Mouse (Mus musculus) embryonic fibroblast, embryonic 13.5 days (primary cell): ENCODE results near the gene Ptafr. TPM values are rescaled to one million over a fixed set of nuclear protein-coding genes. Genes with fewer than 3 reads are reported as not detected.
"Not testable (repeated sequence)": the region's sequence is repeated elsewhere in the genome, so short reads cannot be mapped to it uniquely, and the experiment has no call there.

Source experiments
- H3K27ac ChIP-seq: 2 replicates; pipeline ENCODE4 v1.5.1; 2012; ENCODE audit warnings: low read length, control low read depth, inconsistent platforms; ENCODE audit not compliant: insufficient read depth
- H3K4me1 ChIP-seq: 2 replicates; pipeline ENCODE4 v1.6.1; 2011; ENCODE audit warnings: low read length; ENCODE audit not compliant: control insufficient read depth, insufficient read depth
- H3K4me3 ChIP-seq: 2 replicates; pipeline ENCODE4 v1.5.1; 2011; ENCODE audit warnings: mild to moderate bottlenecking, control low read depth, low read length; ENCODE audit not compliant: insufficient read depth
- CTCF ChIP-seq: IDR thresholded peaks from 2 replicates; pipeline ENCODE4 v1.5.1; 2011; ENCODE audit warnings: mild to moderate bottlenecking, control low read depth, low read length, moderate library complexity, borderline replicate concordance; ENCODE audit not compliant: insufficient read depth
- POLR2A ChIP-seq: IDR thresholded peaks from 2 replicates; pipeline ENCODE4 v1.6.1; 2011; ENCODE audit warnings: low read depth, mild to moderate bottlenecking, control low read depth, low read length, moderate library complexity
- polyA plus RNA-seq: library from polyadenylated mRNA; stranded (reverse); fragments of >200 nt; gene quantifications from 2 replicates; pipeline ENCODE4 v1.2.4, GENCODE M21; 2011; ENCODE audit warnings: low read depth; ENCODE audit not compliant: missing spikeins, insufficient read length

The Ptafr gene
- polyA plus RNA-seq, 1 experiment, result not detected

DNA sequence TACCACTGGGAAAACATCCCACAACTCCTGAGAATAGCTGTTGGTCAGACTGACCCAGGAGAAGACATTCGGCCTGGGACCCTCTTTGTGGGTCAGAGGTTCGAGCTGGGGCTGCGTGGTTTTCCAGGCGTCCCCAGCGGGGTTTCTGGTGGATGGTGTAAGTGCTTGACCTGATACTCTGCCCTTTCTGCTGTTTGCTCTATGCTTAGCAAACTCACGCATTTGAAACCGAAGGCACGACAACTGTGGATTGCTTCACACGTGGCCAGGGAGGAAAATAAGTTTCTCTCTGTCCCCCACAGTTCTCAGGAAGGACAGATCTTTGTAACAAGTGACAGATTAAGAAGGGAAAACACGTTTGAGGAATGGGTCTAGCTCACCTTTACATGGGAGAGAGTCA, 26.8 kb downstream of the Ptafr start:
- no peak overlapping the region for H3K4me3 ChIP-seq
- no peak for TF ChIP-seq POLR2A
- no peak for TF ChIP-seq CTCF
- no peak overlapping the region for H3K27ac ChIP-seq
- peaks cover 6% of the 10 kb centered on the region for H3K4me1 ChIP-seq

DNA sequence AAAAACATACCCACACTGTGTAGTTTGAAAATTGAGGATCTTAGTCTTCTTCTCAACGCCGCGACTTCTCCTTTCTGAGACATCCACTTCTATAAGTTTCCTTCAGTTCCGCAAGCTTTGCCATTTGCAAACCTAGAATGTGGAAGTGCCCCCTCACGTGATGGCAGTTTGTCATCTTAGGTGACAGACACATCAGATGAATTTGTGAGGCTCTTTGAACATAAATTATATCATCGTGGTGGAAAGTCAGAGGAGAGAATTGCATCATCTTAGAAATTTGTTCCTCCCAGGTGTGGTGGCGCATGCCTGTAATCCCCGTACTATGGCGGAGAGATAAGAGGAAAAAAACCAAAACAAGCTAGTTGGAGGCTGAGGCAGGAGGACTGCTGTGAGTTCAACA, 29.1 kb downstream of the Ptafr start:
- no peak overlapping the region for H3K27ac ChIP-seq
- TF ChIP-seq POLR2A (no peak), CTCF (no peak)
- no peak overlapping the region for H3K4me3 ChIP-seq
- H3K4me1 ChIP-seq, result peaks cover 6% of the 10 kb centered on the region

DNA sequence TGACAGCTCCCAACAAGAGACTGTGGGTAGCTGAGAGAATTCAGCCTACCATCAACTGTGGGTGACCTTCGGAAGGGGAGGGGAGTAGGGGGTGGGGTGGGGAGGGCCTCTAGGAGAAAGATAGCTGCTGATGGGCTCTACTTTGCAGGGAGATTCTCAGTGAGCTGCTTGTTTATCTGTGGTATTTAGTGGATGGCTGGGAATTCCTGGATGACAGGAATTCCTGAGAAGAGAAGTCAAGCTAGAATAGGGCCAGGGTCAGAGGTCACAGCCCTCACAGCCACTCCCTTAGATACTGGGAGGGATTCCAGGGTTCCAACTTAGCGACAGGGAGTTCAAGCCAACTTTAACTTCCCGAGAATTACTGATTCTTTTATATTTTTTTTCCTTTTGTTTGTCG, 30.3 kb downstream of the Ptafr start:
- H3K27ac ChIP-seq, result no peak overlapping the region
- H3K4me3 ChIP-seq, result no peak overlapping the region
- TF ChIP-seq CTCF, result no peak
- peaks cover 4% of the 10 kb centered on the region for H3K4me1 ChIP-seq

DNA sequence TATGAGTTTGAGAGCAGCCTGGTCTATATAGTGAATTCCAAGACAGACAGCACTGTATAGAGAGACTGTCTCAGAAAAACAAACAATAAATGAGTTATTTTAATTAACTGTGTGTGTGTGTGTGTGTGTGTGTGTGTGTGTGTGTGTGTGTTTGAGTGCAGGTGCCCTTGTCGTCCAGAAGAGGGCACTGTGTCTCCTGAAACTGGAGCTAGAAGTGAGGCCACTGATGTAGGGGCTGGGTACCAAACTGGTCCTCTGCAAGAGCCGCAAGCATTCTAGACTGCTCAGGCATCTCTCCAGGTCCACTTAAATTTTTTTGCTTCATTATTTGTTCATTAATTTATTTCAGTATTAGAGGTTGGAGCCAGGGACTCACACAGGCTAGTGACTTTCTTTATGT, 35.0 kb downstream of the Ptafr start:
- TF ChIP-seq POLR2A (no peak), CTCF (no peak)
- Histone ChIP-seq H3K4me3 (no peak overlapping the region), H3K4me1 (peaks cover 2% of the 10 kb centered on the region), H3K27ac (no peak overlapping the region)

DNA sequence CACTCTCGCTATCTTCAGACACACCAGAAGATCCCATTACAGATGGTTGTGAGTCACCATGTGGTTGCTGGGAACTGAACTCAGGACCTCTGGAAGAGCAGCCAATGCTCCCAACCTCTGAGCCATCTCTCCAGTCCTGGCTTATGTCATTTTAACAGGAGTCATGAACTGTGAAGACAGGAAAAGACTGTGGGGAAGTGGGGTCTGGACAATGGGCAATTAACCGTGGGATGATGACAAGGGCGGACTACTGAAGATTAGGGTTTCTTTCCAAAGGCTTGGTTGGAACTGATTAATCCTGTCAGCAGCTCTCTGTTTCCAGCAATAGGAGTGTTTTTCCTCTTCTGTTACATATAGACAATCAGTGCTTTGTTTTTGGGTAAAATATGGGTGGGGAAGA, 35.9 kb downstream of the Ptafr start:
- TF ChIP-seq POLR2A (no peak), CTCF (no peak)
- no peaks in the 10 kb centered on the region for H3K4me1 ChIP-seq
- H3K27ac ChIP-seq, result no peak overlapping the region
- H3K4me3 ChIP-seq, result no peak overlapping the region

DNA sequence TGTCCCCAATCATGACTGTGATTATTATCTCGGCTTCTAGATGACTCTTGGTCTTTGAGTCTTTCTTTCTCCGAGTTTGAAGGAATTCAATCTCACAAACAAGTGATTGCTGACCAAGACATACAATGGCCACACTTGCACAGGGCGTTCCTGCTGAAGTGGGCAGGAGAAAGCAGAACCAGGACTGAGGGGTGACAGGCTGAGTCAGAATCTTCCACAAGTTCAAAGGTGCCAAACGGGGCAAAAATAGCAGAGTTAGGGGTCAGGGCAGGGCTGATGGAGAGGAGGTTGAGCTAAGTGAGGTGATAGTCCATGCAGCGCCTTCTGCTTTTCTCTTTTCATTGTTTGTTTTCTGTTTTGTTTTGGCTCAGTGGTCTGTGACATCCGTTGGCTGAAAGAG, 36.6 kb downstream of the Ptafr start:
- Histone ChIP-seq H3K4me3 (no peak overlapping the region), H3K27ac (no peak overlapping the region), H3K4me1 (no peaks in the 10 kb centered on the region)
- no peak for TF ChIP-seq POLR2A
- TF ChIP-seq CTCF, result no peak

DNA sequence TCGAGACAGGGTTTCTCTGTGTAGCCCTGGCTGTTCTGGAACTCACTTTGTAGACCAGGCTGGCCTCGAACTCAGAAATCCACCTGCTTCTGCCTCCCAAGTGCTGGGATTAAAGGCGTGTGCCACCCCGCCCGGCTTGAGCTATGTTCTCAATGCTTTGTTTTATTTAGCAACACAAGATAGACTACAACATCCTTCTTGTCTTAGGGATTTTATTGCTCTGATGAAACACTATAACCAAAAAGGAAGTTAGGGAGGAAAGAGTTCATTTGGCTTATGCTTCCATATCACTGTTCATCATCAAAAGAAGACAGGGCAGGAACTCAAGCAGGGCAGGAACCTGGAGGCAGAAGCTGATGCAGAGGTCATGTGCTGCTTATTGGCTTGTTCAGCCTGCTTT, 37.4 kb downstream of the Ptafr start:
- not testable (repeated sequence) for H3K27ac ChIP-seq, H3K4me3 ChIP-seq, H3K4me1 ChIP-seq

DNA sequence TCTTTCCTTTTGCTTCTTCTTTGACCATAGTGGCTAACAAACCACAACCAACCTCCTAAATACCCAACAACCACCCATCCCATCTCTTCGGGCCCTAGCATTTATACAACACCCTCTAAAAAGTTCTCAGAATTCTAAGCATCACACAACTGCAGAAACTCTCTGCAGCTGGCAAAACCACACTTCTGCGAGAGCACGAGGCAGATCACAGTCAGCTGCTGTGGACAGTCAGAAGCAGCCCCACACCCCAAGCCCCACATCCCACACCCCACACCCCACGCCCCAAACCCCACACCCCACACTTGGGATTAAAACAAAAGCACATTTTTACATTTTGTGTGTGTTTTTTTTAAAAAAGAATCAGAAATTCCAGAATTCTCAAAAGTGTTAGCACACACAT, 39.6 kb downstream of the Ptafr start:
- Histone ChIP-seq H3K4me1 (0 out of 2 replicates have a peak, but pooled peaks cover 3% of the 10 kb centered on the region), H3K4me3 (no peak overlapping the region), H3K27ac (no peak overlapping the region)
- TF ChIP-seq POLR2A (no peak), CTCF (no peak)

DNA sequence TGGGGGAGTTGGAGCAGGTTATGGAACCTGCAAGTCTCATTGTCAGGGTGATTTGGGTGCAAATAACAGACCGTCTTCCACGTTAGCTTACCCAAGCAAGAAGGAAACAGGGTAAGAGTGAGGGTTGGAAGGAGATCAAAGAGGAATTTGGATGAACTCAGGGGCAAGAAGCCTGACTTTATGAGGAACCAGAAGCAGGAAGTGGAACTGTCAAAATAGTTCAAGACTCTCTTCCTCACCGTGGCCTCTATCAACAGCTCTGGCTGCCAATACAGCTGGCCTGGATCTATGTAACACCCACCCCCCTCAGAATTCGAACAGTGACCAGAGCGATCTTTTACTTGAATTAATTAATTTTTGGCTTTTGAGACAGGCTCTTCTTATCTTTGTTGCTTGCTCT, 41.9 kb downstream of the Ptafr start:
- H3K4me3 ChIP-seq, result no peak overlapping the region
- H3K27ac ChIP-seq, result no peak overlapping the region
- H3K4me1 ChIP-seq, result 0 out of 2 replicates have a peak, but pooled peaks cover 3% of the 10 kb centered on the region
- TF ChIP-seq POLR2A, result no peak
- no peak for TF ChIP-seq CTCF

DNA sequence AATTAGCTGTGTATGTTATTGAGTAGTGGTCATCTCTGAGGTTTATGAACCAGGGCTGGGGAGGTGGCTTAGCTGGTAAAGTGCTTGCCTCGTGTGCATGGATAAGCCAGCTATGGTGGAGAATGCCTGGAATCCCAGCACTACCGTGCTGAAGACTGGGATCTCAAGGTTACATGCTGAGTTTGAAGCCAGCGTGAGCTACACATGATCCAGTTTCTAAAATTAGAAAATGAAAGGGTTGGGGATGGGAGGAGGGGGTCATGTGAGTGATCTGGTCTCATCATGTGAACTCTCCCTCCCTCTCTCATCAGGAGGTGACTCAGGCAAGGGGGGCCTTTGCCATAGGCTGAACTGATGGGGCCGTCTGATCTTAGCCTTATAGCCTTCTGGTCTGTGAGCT, 44.3 kb downstream of the Ptafr start:
- TF ChIP-seq CTCF (no peak), POLR2A (no peak)

DNA sequence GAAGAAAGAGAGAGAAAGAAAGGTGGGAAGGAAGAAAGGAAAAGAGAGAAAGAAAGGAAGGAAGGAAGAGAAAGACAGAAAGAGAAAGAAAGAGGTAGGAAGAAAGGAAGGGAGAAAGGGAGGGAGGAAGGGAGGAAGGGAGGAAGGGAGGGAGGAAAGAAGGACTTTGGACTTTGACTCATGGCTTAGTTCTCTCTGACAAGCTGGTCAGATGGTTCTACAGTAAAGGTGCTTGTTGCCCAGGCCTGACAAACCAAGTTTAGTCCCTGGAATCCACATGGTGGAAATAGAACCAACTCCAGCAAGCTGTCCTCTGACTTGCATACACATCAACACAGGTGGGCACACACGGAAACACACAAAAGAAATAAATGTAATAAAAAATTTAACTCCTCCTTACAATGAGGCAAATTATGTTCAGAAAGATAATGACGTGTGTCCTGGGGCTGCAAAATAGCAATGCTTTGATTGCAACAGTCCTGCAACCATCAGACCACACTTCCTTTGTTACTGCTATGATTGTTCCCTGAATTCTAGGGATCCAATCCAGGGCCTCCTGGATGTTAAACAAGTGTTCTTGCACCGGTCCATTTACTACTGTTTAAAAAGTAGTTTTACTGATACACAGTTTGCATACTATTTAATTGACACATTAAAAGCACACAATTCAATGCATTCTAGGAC, 46.6 kb downstream of the Ptafr start:
- Histone ChIP-seq H3K4me1 (0 out of 2 replicates have a peak, but pooled peaks cover 3% of the 10 kb centered on the region), H3K27ac (no peak overlapping the region), H3K4me3 (no peak overlapping the region)
- TF ChIP-seq POLR2A (no peak), CTCF (no peak)

More for the DNA sequence above, 44.3 kb downstream of the Ptafr start:
- H3K27ac ChIP-seq, result no peak overlapping the region
- 0 out of 2 replicates have a peak, but pooled peaks cover 3% of the 10 kb centered on the region for H3K4me1 ChIP-seq
- no peak overlapping the region for H3K4me3 ChIP-seq
